Mouse (Mus musculus): ENCODE results near the gene 1700003F12Rik. TPM values are rescaled to one million over a fixed set of nuclear protein-coding genes. Genes with fewer than 3 reads are reported as not detected.
A peak's percentile ranks its signal among the peaks of the same experiment; 100 is the strongest.

Gene 1700003F12Rik
- total and polyA plus RNA-seq, 3 experiments: 0.52 to 0.85 (median 0.56) TPM

DNA sequence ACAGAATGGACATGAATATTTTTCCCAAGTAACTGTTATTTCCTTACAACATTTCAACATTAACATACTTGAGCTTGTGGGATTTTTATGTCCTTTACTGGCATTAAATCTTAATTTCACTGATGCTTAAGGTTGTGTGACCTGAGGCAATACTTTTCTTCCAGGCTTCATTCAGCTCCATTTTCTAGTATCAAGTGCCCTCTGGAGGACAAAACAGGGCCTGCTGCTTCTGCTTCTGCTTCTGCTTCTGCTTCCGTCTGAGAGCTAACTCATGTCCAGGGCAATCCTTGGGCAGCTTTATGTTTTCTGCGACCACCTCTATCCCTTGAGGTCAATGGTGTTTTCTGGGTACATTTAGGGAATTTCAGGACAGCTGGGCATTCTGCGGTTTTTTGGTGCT lies 7.2 kb upstream of the 1700003F12Rik start:
- peak; percentile 37 for DNase-seq (ENCODE audit: extremely low read depth)
- Histone ChIP-seq H3K79me2 (replicated peaks; ENCODE audit: control insufficient read depth, extremely low read depth, insufficient read depth, poor library complexity, severe bottlenecking) (no peaks in the 10 kb centered on the region), H3K27me3 (replicated peaks) (no peaks in the 10 kb centered on the region), H3K9ac (ENCODE audit: insufficient read depth, low read depth) (no peak overlapping the region), H3K4me2 (ENCODE audit: insufficient read depth, low read depth, poor library complexity, severe bottlenecking) (no peak overlapping the region), H3K9me3 (replicated peaks; ENCODE audit: low read length) (no peaks in the 10 kb centered on the region), H3K36me3 (replicated peaks in 1 of 2; ENCODE audit: control insufficient read depth in 1 of 2, insufficient read depth in 1 of 2, low read length in 1 of 2) (peaks cover 15 to 81% of the 10 kb centered on the region in 2 experiments), H3K4me3 (replicated peaks in 1 of 3; ENCODE audit: low read depth in 2 of 3, low read length in 2 of 3, poor library complexity in 1 of 3) (no peak overlapping the region), H3K4me1 (ENCODE audit: control insufficient read depth in 1 of 2, insufficient read depth in 2 of 2) (peaks cover 0 to 10% of the 10 kb centered on the region in 2 experiments; a peak in 2 of 4 replicates), H3K27ac (ENCODE audit: insufficient read depth, low read depth) (no peak overlapping the region)
- TF ChIP-seq RAD21 (IDR thresholded peaks at IDR 0.05; ENCODE audit: low read depth, low read length) (peak; percentile 74), CTCF (conservative IDR thresholded peaks at IDR 0.05 in 1 of 2, IDR thresholded peaks at IDR 0.05 in 1 of 2; ENCODE audit: low read depth in 2 of 2, low read length in 2 of 2) (peak in 1 of 2 experiments; percentile 75; a peak in 3 of 4 replicates), POLR2AphosphoS2 (IDR thresholded peaks at IDR 0.05; ENCODE audit: low read depth, low read length) (0 out of 2 replicates have a peak, but pooled peaks have one; percentile 22), NELFE (IDR thresholded peaks at IDR 0.05; ENCODE audit: low read depth, low read length) (no peak), SMC3 (IDR thresholded peaks at IDR 0.05; ENCODE audit: low read depth, low read length) (peak; percentile 68)
- dilution Hi-C loops (cut with MboI; ENCODE audit: extremely low pct_ligation_motif_present, extremely low pct_unique_long_range_greater_than_20kb, low sequenced_read_pairs): no loop called here
- in situ Hi-C loops (cut with MboI; ENCODE audit: low pct_ligation_motif_present, low pct_unique_long_range_greater_than_20kb, low sequenced_read_pairs): no loop called here

GRCm38 (mm10) chr2:154541630-154542029 lies 5.3 kb upstream of the 1700003F12Rik start:
- Histone ChIP-seq H3K4me3 (replicated peaks in 1 of 3; ENCODE audit: low read depth in 2 of 3, low read length in 2 of 3, poor library complexity in 1 of 3) (no peak overlapping the region), H3K4me1 (ENCODE audit: control insufficient read depth in 1 of 2, insufficient read depth in 2 of 2) (peaks cover 0 to 14% of the 10 kb centered on the region in 2 experiments; a peak in 2 of 4 replicates), H3K27ac (ENCODE audit: insufficient read depth, low read depth) (no peak overlapping the region), H3K79me2 (replicated peaks; ENCODE audit: control insufficient read depth, extremely low read depth, insufficient read depth, poor library complexity, severe bottlenecking) (no peaks in the 10 kb centered on the region), H3K27me3 (replicated peaks) (no peaks in the 10 kb centered on the region), H3K9me3 (replicated peaks; ENCODE audit: low read length) (no peaks in the 10 kb centered on the region), H3K9ac (ENCODE audit: insufficient read depth, low read depth) (no peak overlapping the region), H3K36me3 (replicated peaks in 1 of 2; ENCODE audit: control insufficient read depth in 1 of 2, insufficient read depth in 1 of 2, low read length in 1 of 2) (peaks cover 6 to 81% of the 10 kb centered on the region in 2 experiments), H3K4me2 (ENCODE audit: insufficient read depth, low read depth, poor library complexity, severe bottlenecking) (no peak overlapping the region)
- no peak for DNase-seq (ENCODE audit: extremely low read depth)
- in situ Hi-C loops (cut with MboI; ENCODE audit: low pct_ligation_motif_present, low pct_unique_long_range_greater_than_20kb, low sequenced_read_pairs) (no loop called here), dilution Hi-C loops (cut with MboI; ENCODE audit: extremely low pct_ligation_motif_present, extremely low pct_unique_long_range_greater_than_20kb, low sequenced_read_pairs) (no loop called here)
- no peak for TF ChIP-seq KAT2A (IDR thresholded peaks at IDR 0.05; ENCODE audit: insufficient replicate concordance, low read length)
- peak in 1 of 2 experiments; percentile 35; a peak in 2 of 4 replicates for TF ChIP-seq CTCF (conservative IDR thresholded peaks at IDR 0.05 in 1 of 2, IDR thresholded peaks at IDR 0.05 in 1 of 2; ENCODE audit: low read depth in 2 of 2, low read length in 2 of 2)

DNA sequence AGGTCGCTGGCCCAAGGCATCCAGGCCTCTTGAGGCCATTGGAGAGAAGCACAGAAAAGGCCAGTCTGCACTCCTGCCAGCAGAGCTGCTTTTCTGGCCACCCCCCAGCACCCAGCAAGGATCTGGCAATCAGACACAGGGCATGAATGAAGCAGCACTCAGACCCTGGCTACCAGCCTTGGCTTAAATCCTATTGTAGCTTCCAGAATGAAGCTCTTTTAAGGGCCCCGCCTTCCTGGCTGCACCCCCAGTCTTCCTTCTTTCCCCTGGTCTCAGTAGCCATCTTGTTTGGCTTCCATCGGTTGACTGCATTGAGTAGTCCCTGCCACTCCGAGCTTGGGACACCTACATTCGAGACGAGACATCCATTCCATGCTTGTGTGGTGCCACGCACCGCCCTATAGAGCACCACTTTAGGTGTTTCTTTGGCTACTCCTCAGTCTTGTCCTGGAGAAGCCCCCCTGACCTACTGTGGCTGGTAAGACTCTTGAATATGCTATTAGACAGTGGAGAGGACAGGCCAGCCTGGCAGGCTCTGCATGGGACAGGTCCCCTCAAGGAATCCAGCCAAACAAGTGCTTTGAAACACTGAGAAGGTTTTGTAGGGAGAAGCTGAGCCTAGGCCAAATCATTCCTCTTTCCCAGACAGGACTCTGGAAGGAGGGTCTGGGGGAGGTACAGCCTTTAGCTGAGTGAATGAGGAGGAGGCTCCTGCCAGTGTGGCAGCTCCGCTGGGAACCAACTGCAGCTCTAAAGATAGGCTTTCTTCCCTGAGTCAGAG lies 3.1 kb upstream of the 1700003F12Rik start:
- Histone ChIP-seq H3K4me1 (ENCODE audit: control insufficient read depth in 1 of 2, insufficient read depth in 2 of 2) (peaks cover 2 to 22% of the 10 kb centered on the region in 2 experiments), H3K9me3 (replicated peaks; ENCODE audit: low read length) (no peaks in the 10 kb centered on the region)

More for the DNA sequence above, 3.1 kb upstream of the 1700003F12Rik start:
- H3K27ac ChIP-seq (ENCODE audit: insufficient read depth, low read depth): no peak overlapping the region
- peaks cover 4 to 70% of the 10 kb centered on the region in 2 experiments for H3K36me3 ChIP-seq (replicated peaks in 1 of 2; ENCODE audit: control insufficient read depth in 1 of 2, insufficient read depth in 1 of 2, low read length in 1 of 2)
- no peaks in the 10 kb centered on the region for H3K27me3 ChIP-seq (replicated peaks)
- no peak overlapping the region for H3K4me2 ChIP-seq (ENCODE audit: insufficient read depth, low read depth, poor library complexity, severe bottlenecking)
- H3K79me2 ChIP-seq (replicated peaks; ENCODE audit: control insufficient read depth, extremely low read depth, insufficient read depth, poor library complexity, severe bottlenecking): no peaks in the 10 kb centered on the region
- in situ Hi-C loops (cut with MboI; ENCODE audit: low pct_ligation_motif_present, low pct_unique_long_range_greater_than_20kb, low sequenced_read_pairs) (no loop called here), dilution Hi-C loops (cut with MboI; ENCODE audit: extremely low pct_ligation_motif_present, extremely low pct_unique_long_range_greater_than_20kb, low sequenced_read_pairs) (no loop called here)
- no peak for TF ChIP-seq CHD2 (IDR thresholded peaks at IDR 0.05; ENCODE audit: low read length)
- no peak for TF ChIP-seq USF2 (conservative IDR thresholded peaks at IDR 0.05; ENCODE audit: low read depth, low read length)
- no peak for TF ChIP-seq ZKSCAN1 (IDR thresholded peaks at IDR 0.05; ENCODE audit: borderline replicate concordance, low read depth, low read length)
- no peak for TF ChIP-seq NELFE (IDR thresholded peaks at IDR 0.05; ENCODE audit: low read depth, low read length)
- no peak for TF ChIP-seq SMC3 (IDR thresholded peaks at IDR 0.05; ENCODE audit: low read depth, low read length)
- no peak for TF ChIP-seq EP300 (IDR thresholded peaks at IDR 0.05; ENCODE audit: low read length)
- TF ChIP-seq CHD1 (IDR thresholded peaks at IDR 0.05; ENCODE audit: low read depth, low read length): no peak
- no peak for TF ChIP-seq RCOR1 (conservative IDR thresholded peaks at IDR 0.05; ENCODE audit: low read depth, low read length)
- no peak for TF ChIP-seq ETS1 (conservative IDR thresholded peaks at IDR 0.05; ENCODE audit: low read depth, low read length)
- no peak for TF ChIP-seq JUND (conservative IDR thresholded peaks at IDR 0.05; ENCODE audit: low read depth, low read length)
- TF ChIP-seq SIN3A (IDR thresholded peaks at IDR 0.05; ENCODE audit: low read length): no peak
- TF ChIP-seq PAX5 (IDR thresholded peaks at IDR 0.05; ENCODE audit: low read length): no peak
- no peak for TF ChIP-seq MXI1 (IDR thresholded peaks at IDR 0.05; ENCODE audit: low read depth, low read length)
- TF ChIP-seq TBP (conservative IDR thresholded peaks at IDR 0.05; ENCODE audit: low read depth, low read length): no peak
- no peak for TF ChIP-seq POLR2A (IDR thresholded peaks at IDR 0.05; ENCODE audit: low read depth, low read length)
- no peak overlapping the region for H3K4me3 ChIP-seq (replicated peaks in 1 of 3; ENCODE audit: low read depth in 2 of 3, low read length in 2 of 3, poor library complexity in 1 of 3)
- no peak for DNase-seq (ENCODE audit: extremely low read depth)
- no peak overlapping the region for H3K9ac ChIP-seq (ENCODE audit: insufficient read depth, low read depth)

Data from CH12.LX (cell line).